Mouse (Mus musculus) neural tube, embryonic 10.5 days (tissue): ENCODE data around the gene Klhl29.

Experiments used
- DNase-seq: peaks from one replicate; pipeline ENCODE4 v3.0.0-alpha.2; 2017; ENCODE audit warnings: low spot score; ENCODE audit errors: extremely low spot score

Gene Klhl29

GRCm38 (mm10) chr12:5188899-5189298, 186.6 kb downstream of the Klhl29 start:
- peak; percentile 65 for DNase-seq

- no peak for DNase-seq
Observed at GRCm38 (mm10) chr12:5187773-5188333, 187.6 kb downstream of the Klhl29 start.

GRCm38 (mm10) chr12:5186645-5187044, 188.8 kb downstream of the Klhl29 start:
- no peak for DNase-seq

GRCm38 (mm10) chr12:5185603-5186002, 189.9 kb downstream of the Klhl29 start:
- DNase-seq: no peak

GRCm38 (mm10) chr12:5182586-5182985, 192.9 kb downstream of the Klhl29 start:
- no peak for DNase-seq

GRCm38 (mm10) chr12:5182165-5182564, 193.3 kb downstream of the Klhl29 start:
- no peak for DNase-seq

- DNase-seq: no peak
Observed at GRCm38 (mm10) chr12:5176716-5177341, 198.7 kb downstream of the Klhl29 start.

GRCm38 (mm10) chr12:5166141-5166540, 209.3 kb downstream of the Klhl29 start:
- DNase-seq: no peak

GRCm38 (mm10) chr12:5165411-5165810, 210.1 kb downstream of the Klhl29 start:
- DNase-seq: no peak

GRCm38 (mm10) chr12:5162672-5163071, 212.8 kb downstream of the Klhl29 start:
- DNase-seq: no peak

GRCm38 (mm10) chr12:5161631-5162030, 213.9 kb downstream of the Klhl29 start:
- DNase-seq: no peak

- no peak for DNase-seq
Observed at GRCm38 (mm10) chr12:5157931-5158481, 217.5 kb downstream of the Klhl29 start.

GRCm38 (mm10) chr12:5157021-5157681, 218.3 kb downstream of the Klhl29 start:
- no peak for DNase-seq

- DNase-seq: no peak
Observed at GRCm38 (mm10) chr12:5155177-5155576, 220.3 kb downstream of the Klhl29 start.

- DNase-seq: peak; percentile 40
Observed at GRCm38 (mm10) chr12:5151859-5152258, 223.6 kb downstream of the Klhl29 start.

GRCm38 (mm10) chr12:5147346-5148035, 228.0 kb downstream of the Klhl29 start:
- DNase-seq: no peak

- DNase-seq: no peak
Observed at GRCm38 (mm10) chr12:5143903-5144781, 231.3 kb downstream of the Klhl29 start.

- DNase-seq: no peak
Observed at GRCm38 (mm10) chr12:5143224-5143623, 232.3 kb downstream of the Klhl29 start.

- peak; percentile 83 for DNase-seq
Observed at GRCm38 (mm10) chr12:5142776-5143175, 232.7 kb downstream of the Klhl29 start.

- DNase-seq: no peak
Observed at GRCm38 (mm10) chr12:5141040-5141439, 234.4 kb downstream of the Klhl29 start.

GRCm38 (mm10) chr12:5139302-5139701, 236.2 kb downstream of the Klhl29 start:
- no peak for DNase-seq
